Mouse (Mus musculus): ENCODE results near the gene Grk3. TPM values are rescaled to one million over a fixed set of nuclear protein-coding genes. Genes with fewer than 3 reads are reported as not detected.
A peak's percentile ranks its signal among the peaks of the same experiment; 100 is the strongest.

Grk3 gene
- total RNA-seq, 2 experiments from 2014 or later: 60.6 to 91.1 TPM

GRCm38 (mm10) chr5:113011926-113012325 lies 3.7 kb downstream of the Grk3 start:
- intact Hi-C loops (cut with DNase I): no loop called here
- no peak for DNase-seq (ENCODE audit: low spot score in 2 of 2)

GRCm38 (mm10) chr5:113009183-113009820 lies 6.3 kb downstream of the Grk3 start:
- DNase-seq (ENCODE audit: low spot score in 2 of 2): no peak
- intact Hi-C loops (cut with DNase I): no loop called here

GRCm38 (mm10) chr5:113008496-113008895 lies 7.1 kb downstream of the Grk3 start:
- DNase-seq (ENCODE audit: low spot score in 2 of 2): peak in 1 of 2 experiments; percentile 33
- intact Hi-C loops (cut with DNase I): no loop called here

GRCm38 (mm10) chr5:113006997-113007396 lies 8.6 kb downstream of the Grk3 start:
- no peak for DNase-seq (ENCODE audit: low spot score in 2 of 2)
- intact Hi-C loops (cut with DNase I): no loop called here

GRCm38 (mm10) chr5:113005941-113006391 lies 9.6 kb downstream of the Grk3 start:
- intact Hi-C loops (cut with DNase I): no loop called here

GRCm38 (mm10) chr5:113002821-113003380 lies 12.7 kb downstream of the Grk3 start:
- DNase-seq (ENCODE audit: low spot score in 2 of 2): no peak
- intact Hi-C loops (cut with DNase I): no loop called here

More at GRCm38 (mm10) chr5:113005941-113006391, 9.6 kb downstream of the Grk3 start:
- DNase-seq (ENCODE audit: low spot score in 2 of 2): no peak

GRCm38 (mm10) chr5:112999227-112999626 lies 16.4 kb downstream of the Grk3 start:
- DNase-seq (ENCODE audit: low spot score in 2 of 2): no peak
- intact Hi-C loops (cut with DNase I): no loop called here

- DNase-seq (ENCODE audit: low spot score in 2 of 2): no peak
- intact Hi-C loops (cut with DNase I): no loop called here
Observed at GRCm38 (mm10) chr5:112997516-112998186, 17.9 kb downstream of the Grk3 start.

GRCm38 (mm10) chr5:112991245-112991644 lies 24.3 kb downstream of the Grk3 start:
- intact Hi-C loops (cut with DNase I): no loop called here
- DNase-seq (ENCODE audit: low spot score in 2 of 2): no peak

- intact Hi-C loops (cut with DNase I): no loop called here
- no peak for DNase-seq (ENCODE audit: low spot score in 2 of 2)
Observed at GRCm38 (mm10) chr5:112981931-112982330, 33.7 kb downstream of the Grk3 start.

- DNase-seq (ENCODE audit: low spot score in 2 of 2): no peak
- intact Hi-C loops (cut with DNase I): no loop called here
Observed at GRCm38 (mm10) chr5:112979710-112980109, 35.9 kb downstream of the Grk3 start.

- intact Hi-C loops (cut with DNase I): no loop called here
- no peak for DNase-seq (ENCODE audit: low spot score in 2 of 2)
Observed at GRCm38 (mm10) chr5:112979195-112979594, 36.4 kb downstream of the Grk3 start.

- intact Hi-C loops (cut with DNase I): no loop called here
- no peak for DNase-seq (ENCODE audit: low spot score in 2 of 2)
Observed at GRCm38 (mm10) chr5:112977089-112977488, 38.5 kb downstream of the Grk3 start.

- DNase-seq (ENCODE audit: low spot score in 2 of 2): no peak
- intact Hi-C loops (cut with DNase I): no loop called here
Observed at GRCm38 (mm10) chr5:112973596-112973995, 42.0 kb downstream of the Grk3 start.

GRCm38 (mm10) chr5:112972297-112972696 lies 43.3 kb downstream of the Grk3 start:
- intact Hi-C loops (cut with DNase I): no loop called here
- DNase-seq (ENCODE audit: low spot score in 2 of 2): no peak

- intact Hi-C loops (cut with DNase I): no loop called here
- DNase-seq (ENCODE audit: low spot score in 2 of 2): no peak
Observed at GRCm38 (mm10) chr5:112963495-112963894, 52.1 kb downstream of the Grk3 start.

GRCm38 (mm10) chr5:112962166-112962565 lies 53.4 kb downstream of the Grk3 start:
- intact Hi-C loops (cut with DNase I): no loop called here

GRCm38 (mm10) chr5:112960911-112961310 lies 54.7 kb downstream of the Grk3 start:
- intact Hi-C loops (cut with DNase I): no loop called here
- DNase-seq (ENCODE audit: low spot score in 2 of 2): no peak

More at GRCm38 (mm10) chr5:112962166-112962565, 53.4 kb downstream of the Grk3 start:
- no peak for DNase-seq (ENCODE audit: low spot score in 2 of 2)

GRCm38 (mm10) chr5:112958293-112958692 lies 57.3 kb downstream of the Grk3 start:
- no peak for DNase-seq (ENCODE audit: low spot score in 2 of 2)
- intact Hi-C loops (cut with DNase I): no loop called here

- intact Hi-C loops (cut with DNase I): no loop called here
Observed at GRCm38 (mm10) chr5:112956841-112957240, 58.8 kb downstream of the Grk3 start.

GRCm38 (mm10) chr5:112956368-112956767 lies 59.2 kb downstream of the Grk3 start:
- intact Hi-C loops (cut with DNase I): no loop called here

More at GRCm38 (mm10) chr5:112956841-112957240, 58.8 kb downstream of the Grk3 start:
- DNase-seq (ENCODE audit: low spot score in 2 of 2): no peak

More at GRCm38 (mm10) chr5:112956368-112956767, 59.2 kb downstream of the Grk3 start:
- DNase-seq (ENCODE audit: low spot score in 2 of 2): no peak

All from left cerebral cortex, postnatal 36 days (tissue).